Mouse (Mus musculus): ENCODE data around the gene Cgn. TPM values are rescaled to one million over a fixed set of nuclear protein-coding genes. Genes with fewer than 3 reads are reported as not detected.

Gene Cgn
- total RNA-seq, 2 experiments from 2014 or later, result not detected

Other genes starting within 250 kb of the Cgn start
- gene Snx27, start 203.8 kb downstream of the Cgn start, total RNA-seq (2015), result 21.9 and 22.5 TPM in 2 replicates
- 23.2 and 36.4 TPM in 2 replicates for gene Snx27, start 203.8 kb downstream of the Cgn start, total RNA-seq (2017)
- gene Gm10972, start 143.4 kb downstream of the Cgn start, total RNA-seq (2015), result not detected in 2 replicates
- gene Gm10972, start 143.4 kb downstream of the Cgn start, total RNA-seq (2017), result not detected in 2 replicates
- 3.5 TPM in 2 replicates for gene Tuft1, start 127.6 kb downstream of the Cgn start, total RNA-seq (2015)
- 4.2 and 5.2 TPM in 2 replicates for gene Tuft1, start 127.6 kb downstream of the Cgn start, total RNA-seq (2017)
- not detected in 2 replicates for gene Selenbp2, start 92.9 kb downstream of the Cgn start, total RNA-seq (2015)
- 0.14 TPM in 1 of 2 replicates, not detected in the other for gene Selenbp2, start 92.9 kb downstream of the Cgn start, total RNA-seq (2017)
- gene Pogz, start 51.1 kb upstream of the Cgn start, total RNA-seq (2015), result 31.3 and 35.8 TPM in 2 replicates
- gene Pogz, start 51.1 kb upstream of the Cgn start, total RNA-seq (2017), result 13.5 and 15.3 TPM in 2 replicates
- gene Psmb4, start 100.5 kb upstream of the Cgn start, total RNA-seq (2015), result 341 and 364 TPM in 2 replicates
- 196 and 240 TPM in 2 replicates for gene Psmb4, start 100.5 kb upstream of the Cgn start, total RNA-seq (2017)
- 27.3 and 28.8 TPM in 2 replicates for gene Selenbp1, start 146.6 kb upstream of the Cgn start, total RNA-seq (2015)
- gene Selenbp1, start 146.6 kb upstream of the Cgn start, total RNA-seq (2017), result 28.2 and 38.5 TPM in 2 replicates
- gene Rfx5, start 167.6 kb upstream of the Cgn start, total RNA-seq (2015), result 18.0 and 20.3 TPM in 2 replicates
- 16.2 and 20.3 TPM in 2 replicates for gene Rfx5, start 167.6 kb upstream of the Cgn start, total RNA-seq (2017)
- gene Pi4kb, start 188.2 kb upstream of the Cgn start, total RNA-seq (2015), result 21.2 and 23.5 TPM in 2 replicates
- gene Pi4kb, start 188.2 kb upstream of the Cgn start, total RNA-seq (2017), result 24.0 and 24.5 TPM in 2 replicates
- 15.8 and 21.5 TPM in 2 replicates for gene Zfp687, start 229.0 kb upstream of the Cgn start, total RNA-seq (2015)
- 19.6 and 21.3 TPM in 2 replicates for gene Zfp687, start 229.0 kb upstream of the Cgn start, total RNA-seq (2017)

Data from megakaryocyte progenitor cell, adult 5-6 weeks (primary cell).